Mouse (Mus musculus) gastrocnemius, postnatal 14 days (tissue): ENCODE data around the gene Phlpp1. TPM values are rescaled to one million over a fixed set of nuclear protein-coding genes. Genes with fewer than 3 reads are reported as not detected.
A peak's percentile ranks its signal among the peaks of the same experiment; 100 is the strongest.

Experiments used
- DNase-seq: peaks from one replicate; pipeline ENCODE4 v3.0.0; 2021; ENCODE audit warnings: mixed read lengths
- intact Hi-C: fragments of 180-260 bp; cut with DNase I; formaldehyde crosslinking; loops from one replicate; pipeline ENCODE4 v1.15.1; 2025; ENCODE audit warnings: low total_unique reads
- total RNA-seq, 2 experiments: library from RNA; stranded (reverse); gene quantifications; 2 replicates each; pipeline ENCODE4 v1.2.3; 2021

Phlpp1 gene
- total RNA-seq, 2 experiments from 2014 or later = 7.1 to 8.5 TPM

DNA sequence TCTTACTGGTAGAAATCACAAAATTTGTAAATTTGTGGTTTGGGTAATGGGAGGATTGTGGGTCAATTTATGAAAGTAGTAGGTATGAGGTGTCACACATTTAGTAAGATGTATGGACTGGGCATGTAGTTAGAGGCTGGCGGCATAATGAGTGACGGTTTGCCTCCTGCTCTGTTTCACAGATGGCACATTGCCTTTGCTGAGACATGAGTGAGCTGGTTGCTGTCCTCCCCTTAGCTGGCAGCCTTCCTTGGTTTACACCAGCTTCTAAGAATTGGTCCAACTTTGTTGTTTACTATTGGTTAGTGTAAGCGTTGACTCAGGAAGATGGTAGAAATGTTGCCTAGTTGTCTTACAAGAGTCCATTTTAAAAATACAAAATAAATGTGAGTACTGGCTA lies 17.2 kb downstream of the Phlpp1 start:
- no peak for DNase-seq
- intact Hi-C loops = no loop called here

DNA sequence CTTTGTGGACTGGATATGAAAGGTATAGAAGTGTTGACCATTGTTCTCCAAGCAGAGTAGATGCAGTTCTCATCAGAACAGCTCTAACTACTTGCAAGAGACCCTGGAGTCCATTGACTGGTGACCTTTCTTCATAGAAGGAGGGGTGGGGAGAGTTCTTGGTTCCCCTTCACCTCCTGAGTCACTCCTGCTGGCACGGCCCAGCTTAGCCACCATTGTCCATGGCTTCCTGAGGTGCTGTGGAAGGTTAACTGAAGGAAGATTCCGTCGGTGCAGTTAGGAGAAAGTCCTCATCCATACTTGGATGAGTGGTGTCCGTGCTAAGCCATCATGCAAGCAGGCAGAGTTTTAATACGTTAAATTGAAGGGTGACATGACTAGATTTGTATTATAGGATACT lies 17.8 kb downstream of the Phlpp1 start:
- DNase-seq = no peak
- intact Hi-C loops = no loop called here

DNA sequence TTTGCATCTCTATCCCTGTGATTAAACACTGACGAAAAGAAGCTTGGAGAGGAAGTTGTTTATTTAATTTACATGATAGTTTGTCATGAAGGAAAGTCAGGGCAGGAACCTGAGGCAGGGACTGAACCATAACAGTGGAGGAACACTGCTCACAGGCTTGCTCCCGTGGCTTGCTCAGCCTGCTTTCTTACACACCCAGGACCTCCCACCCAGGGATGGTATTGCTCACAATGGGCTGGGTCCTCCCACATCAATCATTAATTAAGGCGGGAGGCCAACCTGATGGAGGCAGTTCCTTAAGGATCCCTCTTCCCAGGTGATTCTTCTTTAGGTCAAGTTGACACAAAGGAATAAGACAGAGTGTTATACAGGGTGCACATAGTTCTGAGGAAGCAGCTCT lies 19.1 kb downstream of the Phlpp1 start:
- intact Hi-C loops = no loop called here
- no peak for DNase-seq

DNA sequence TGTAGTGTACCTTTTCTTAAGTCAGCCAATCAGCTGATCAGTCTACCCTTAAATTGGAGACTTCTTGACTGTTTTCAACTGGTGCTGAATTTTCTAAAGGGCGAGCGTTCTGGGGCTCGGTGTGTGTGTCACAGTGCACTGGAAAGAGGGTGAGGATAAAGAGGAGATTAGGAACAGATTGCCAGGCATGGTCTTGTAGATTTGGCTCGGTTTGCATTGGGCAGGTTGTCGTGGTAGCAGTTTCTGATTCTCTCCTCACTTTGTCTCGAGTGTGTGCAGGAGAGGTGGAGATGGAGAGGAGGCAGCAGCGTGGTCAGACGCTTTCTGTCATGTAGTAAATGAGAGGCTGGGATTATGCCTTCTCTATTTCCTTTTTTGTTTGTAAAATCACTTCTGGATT lies 20.3 kb downstream of the Phlpp1 start:
- intact Hi-C loops = no loop called here
- DNase-seq = no peak

DNA sequence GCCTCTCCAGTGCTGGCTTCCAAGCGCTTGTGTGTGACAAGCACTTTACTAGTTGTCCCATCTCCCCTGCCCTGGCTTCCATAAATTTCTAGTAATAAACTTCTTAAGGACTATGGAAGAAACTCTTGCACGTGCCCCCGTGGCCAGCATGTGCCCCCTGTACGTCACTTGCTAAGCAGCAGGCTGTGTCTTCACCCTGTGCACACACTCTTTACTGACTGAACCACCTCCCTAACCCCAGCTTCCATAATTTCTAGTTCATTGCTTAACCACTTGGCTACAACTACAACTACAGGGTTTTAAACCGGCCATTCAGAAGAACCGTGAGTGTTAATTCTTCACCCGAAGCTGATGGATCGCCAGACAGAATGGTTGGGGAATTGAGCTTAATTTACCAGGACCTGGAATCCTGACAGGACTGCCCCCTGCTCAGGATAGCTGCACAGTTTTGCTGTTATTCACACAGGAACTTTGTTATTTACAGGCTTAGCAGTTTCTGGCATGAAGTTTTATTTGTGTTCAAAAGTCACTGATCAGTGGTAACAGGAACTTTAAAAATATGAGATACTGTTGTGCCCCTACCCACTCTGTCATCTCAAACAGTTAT lies 21.4 kb downstream of the Phlpp1 start:
- DNase-seq = no peak
- intact Hi-C loops = no loop called here

DNA sequence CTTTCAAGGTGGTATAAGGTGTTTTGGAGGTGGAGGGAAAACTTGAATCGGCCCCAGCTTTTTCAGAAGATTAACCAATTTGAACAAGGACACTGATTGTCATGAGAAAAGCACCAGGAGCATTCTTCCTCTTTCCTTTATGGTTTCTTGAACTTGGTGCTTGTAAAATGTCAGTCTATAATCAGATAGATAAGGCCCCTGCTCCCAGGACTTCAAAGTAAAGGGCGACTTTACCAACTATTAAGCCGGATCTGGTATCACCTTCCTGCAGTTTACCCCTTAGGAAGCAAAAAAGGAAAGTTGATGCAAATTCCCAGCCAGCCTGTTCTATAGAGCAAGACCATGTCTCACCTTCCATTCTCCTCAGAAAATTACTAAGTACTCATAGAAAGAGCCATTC lies 21.9 kb downstream of the Phlpp1 start:
- intact Hi-C loops = no loop called here
- no peak for DNase-seq

DNA sequence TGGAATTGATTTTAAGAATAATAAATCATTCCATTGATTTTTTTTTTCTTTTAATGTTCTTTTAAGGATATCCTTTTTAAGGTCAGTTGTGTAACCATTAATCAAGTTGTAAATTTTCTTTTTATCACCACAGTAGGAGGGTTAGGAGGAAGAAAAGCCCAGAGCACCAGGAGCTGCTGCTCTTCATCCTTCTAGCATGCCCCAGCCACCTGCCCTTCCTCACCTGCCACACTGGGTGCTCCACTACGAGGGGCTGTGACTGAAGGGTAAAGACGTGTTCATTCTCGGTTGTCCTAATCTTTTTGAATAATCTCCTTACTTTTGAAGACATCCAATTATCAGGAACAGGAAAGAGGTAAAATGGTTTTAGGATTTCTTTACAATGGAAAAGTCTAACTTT lies 22.7 kb downstream of the Phlpp1 start:
- intact Hi-C loops = no loop called here
- no peak for DNase-seq

DNA sequence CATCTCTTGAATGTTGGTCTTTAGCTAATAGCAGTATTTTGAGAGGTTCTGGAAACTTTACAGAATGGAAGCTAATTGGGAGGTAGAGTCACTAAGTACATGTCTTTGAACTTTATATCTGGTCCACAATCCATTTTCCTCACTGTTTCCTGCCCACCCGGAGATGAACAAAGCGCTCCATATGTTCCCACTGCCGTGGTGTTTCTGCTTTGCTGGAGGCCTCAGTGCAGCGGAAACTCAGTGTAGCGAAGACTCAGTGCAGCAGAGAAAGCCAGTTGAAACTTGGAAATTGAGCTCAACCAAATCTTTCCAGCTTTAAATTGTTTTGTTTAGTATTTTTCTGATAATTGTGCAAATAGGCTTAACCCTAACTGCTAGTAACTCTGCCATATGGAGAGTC lies 26.4 kb downstream of the Phlpp1 start:
- intact Hi-C loops = no loop called here
- DNase-seq = no peak

DNA sequence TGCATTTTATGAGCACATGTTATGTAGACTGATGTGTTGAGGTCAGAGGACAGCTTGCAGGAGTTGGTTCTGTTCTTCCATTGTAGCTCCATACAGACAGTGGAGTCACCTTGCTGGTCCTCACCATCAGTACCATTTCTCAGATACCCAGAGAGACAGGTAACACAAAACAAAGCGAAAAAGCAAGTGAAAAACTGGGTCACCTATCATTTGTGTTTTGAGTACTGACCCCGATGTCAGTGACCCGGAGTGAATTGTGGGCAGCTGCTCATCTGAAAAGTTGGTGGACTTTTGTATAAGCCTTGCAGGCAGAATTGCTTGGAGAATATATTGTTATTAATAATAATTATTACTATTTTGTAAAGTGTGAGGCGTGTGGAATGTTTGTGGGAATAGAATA lies 27.6 kb downstream of the Phlpp1 start:
- no peak for DNase-seq
- intact Hi-C loops = no loop called here

DNA sequence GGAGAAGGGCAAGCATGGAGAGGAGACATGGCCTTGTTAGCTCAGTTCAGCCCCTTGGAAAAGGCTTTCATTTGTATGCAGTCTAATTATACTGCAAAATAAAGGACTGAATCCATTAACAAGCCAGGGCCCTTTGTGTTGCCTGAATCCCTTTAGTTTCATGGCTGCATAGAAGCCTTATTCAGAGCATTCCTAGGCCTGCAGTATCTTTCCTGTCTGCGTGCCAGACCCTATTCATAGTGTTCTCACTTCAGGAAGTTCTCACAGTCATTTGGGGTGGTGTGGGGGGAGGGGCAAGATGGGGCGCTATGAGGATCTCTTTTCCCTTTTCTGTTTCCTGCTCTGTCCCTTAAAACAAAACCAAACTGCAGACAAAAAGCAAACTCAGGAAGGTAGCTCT lies 28.1 kb downstream of the Phlpp1 start:
- intact Hi-C loops = no loop called here
- DNase-seq = peak; percentile 42

DNA sequence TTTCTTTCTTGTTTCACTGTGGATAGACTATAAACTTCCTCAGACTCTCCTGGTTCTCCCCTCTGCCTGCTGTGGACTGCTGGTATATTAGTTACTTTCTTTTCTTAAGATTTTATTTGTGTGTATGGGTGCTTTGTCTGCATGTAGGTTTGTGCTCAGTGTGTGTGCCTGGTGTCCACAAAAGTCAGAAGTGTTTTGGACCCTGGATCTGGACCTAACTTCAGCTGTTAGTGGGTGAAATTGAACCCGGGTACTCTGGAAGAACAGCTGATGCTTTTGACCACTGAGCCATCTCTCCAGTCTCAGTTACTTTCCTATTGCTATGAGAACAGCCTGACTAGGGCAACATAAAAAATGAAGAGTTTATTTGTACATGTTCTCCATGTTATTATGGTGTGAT lies 29.5 kb downstream of the Phlpp1 start:
- intact Hi-C loops = no loop called here

DNA sequence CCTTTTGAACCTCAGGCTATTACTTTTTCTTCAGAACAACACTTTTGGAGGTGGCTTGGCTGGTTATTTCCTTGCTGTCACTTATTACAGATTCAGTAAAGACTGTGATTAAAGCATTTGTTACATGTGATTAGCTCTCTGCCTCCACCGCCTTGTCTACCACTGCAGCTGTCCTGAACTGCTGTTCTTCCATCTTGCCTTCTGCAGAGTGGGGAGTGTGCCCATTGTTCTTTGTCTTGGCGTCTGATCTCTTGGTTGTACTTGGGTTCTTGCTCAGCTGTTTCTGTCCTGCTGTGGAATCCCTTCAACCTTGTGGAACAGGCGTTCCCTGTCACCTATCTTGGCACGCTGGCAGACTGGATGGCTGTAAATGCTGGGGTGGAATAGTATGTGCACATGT lies 30.4 kb downstream of the Phlpp1 start:
- intact Hi-C loops = no loop called here
- DNase-seq = no peak

More for the DNA sequence above, 29.5 kb downstream of the Phlpp1 start:
- DNase-seq = no peak

DNA sequence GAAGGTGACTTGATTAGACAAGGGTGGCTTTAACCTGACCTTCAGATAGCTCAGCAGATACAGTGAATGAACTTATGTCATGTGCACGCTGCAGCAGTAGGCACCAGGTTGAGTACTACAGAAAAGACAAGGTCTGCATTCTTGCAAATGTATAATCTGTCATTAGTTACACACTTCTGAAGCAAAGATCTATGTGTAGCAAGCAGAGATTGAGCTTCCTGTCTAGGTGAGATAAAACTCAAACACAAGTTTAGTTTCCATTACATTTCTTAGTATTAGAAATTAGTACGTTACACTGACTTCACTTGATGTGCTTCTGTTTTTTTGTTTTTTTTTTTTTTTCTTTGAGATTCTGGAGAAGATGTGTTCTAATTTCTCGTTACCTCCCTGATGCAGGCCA lies 32.4 kb downstream of the Phlpp1 start:
- no peak for DNase-seq
- intact Hi-C loops = no loop called here

DNA sequence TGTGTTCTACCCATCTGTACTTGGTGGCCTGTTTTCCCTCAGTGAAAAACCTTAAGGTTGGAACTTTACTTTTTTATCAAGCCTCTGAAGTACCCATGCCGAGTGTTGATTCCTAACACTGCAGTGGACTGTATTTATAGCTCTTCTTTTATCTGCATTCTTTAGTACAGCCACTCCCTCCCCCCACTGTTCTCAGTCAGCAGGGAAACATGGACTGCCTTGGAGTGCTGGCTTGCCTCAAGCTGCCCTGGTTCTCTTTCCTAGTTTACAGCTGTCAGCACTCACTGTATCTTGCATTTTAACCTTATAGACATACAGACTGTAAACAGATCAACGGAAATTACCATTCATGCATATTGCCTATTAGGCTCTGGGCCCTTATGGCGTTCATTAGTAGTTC lies 32.8 kb downstream of the Phlpp1 start:
- no peak for DNase-seq
- intact Hi-C loops = no loop called here

DNA sequence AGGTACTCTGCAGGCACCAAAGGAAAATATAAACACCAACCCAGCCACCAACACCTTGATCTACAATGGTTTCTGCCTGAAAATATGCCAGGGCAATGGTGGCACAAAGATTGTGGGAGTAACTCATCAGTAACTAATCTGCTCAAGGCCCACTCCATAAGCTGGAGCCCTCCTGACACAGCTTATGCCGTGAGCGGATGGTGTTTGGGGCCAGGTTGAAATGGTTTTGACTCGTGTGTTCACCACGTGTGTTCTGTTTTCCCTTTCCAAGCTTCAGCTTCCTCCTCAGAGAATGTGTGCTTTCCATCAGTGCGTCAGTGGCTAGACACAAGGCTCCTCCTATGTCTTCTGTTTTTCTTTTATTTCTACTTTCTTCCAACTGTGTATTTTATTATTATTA lies 37.0 kb downstream of the Phlpp1 start:
- intact Hi-C loops = no loop called here
- DNase-seq = no peak

DNA sequence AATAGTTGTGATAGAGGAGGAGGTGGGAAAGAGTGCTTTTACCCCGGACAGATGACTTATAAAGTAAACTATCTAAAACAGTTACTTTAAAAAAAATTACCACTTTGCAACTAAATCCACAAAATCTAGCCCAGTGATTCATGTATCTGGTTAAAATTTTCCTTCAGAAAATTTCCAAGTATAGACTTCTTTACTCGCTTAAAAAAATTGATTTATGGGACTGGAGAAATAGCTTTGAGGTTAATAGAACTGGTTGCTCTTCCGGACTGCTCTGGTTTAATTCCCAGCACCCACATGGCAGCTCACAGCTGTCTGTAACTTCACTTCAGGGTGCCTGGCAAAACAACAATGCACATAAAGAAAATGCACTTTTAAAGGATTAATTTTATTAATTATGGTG lies 38.9 kb downstream of the Phlpp1 start:
- DNase-seq = no peak
- intact Hi-C loops = no loop called here

DNA sequence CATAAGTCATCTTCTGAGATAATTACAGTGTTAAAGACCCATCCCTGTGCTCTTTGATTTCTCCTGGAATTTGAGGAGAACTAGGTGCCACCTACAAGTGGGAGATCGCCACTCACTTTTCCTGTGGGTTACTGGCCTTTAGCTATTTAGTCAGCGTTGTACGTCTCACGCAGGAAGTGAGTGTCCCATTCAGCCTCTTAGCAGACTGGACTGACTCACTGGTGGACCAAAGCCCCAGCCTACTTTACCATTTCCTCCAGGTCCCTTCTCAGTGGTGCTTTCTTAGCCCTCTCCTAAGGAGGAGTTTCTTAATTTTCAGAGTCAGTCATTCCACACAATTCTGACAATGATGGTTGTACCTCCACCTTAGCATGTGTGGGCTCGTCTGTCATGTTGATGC lies 39.6 kb downstream of the Phlpp1 start:
- DNase-seq = no peak
- intact Hi-C loops = no loop called here

DNA sequence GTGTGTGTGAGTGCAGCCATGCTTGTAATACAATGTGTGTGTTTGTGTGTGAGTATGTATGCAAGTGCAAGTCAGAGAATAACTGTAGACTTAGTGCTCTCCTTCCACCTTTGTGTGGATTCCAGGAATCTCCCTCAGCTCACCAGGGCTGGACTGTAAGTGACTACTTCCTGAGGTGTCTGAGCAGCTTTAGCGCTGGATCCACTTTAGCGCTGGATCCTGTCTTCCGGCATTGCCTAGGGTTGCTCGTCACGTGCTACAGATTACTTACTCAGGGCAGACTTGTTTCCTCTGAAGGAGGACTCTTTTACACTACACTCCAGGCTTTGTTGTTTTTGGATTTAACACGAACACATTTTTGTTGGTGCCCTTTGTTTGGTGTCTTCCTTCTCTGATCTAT lies 48.9 kb downstream of the Phlpp1 start:
- no peak for DNase-seq
- intact Hi-C loops = no loop called here

DNA sequence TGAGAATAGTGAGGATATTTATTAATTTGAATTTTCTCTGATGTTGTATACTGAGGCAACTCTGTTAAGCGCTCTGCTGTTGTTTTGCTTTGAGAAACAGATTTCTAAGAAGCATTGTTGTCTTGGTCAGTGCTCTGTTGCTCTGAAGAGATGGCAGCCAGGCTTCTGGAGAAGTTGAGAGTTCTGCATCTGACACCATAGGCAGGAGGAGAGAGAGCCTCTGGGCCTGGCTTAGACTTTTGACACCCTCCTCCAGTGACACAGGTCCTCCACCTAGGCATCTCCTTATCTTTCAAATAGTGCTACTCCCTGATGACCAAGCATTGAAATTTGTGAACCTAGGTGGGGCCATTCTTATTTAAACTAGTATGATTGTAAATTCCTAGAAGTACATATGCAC lies 49.8 kb downstream of the Phlpp1 start:
- no peak for DNase-seq
- intact Hi-C loops = no loop called here

DNA sequence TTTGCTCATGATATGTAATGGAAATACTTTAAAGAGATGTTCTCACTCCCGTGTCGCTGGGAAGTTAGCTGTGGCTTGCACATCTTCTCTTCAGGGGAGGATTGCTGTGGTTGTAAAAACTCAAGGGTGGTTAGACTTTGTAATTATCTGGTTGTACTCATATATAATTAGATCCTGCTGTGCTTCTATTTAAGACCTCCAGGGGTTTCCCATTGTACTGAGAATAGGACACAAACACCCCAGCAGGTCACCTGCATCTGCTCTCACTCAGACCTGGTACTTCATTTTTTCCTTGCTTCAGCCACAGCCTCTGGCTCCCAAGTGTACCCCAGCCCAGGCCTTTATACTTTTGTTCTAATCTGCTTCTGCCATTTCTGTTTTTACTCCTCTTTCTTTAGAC lies 50.4 kb downstream of the Phlpp1 start:
- no peak for DNase-seq
- intact Hi-C loops = no loop called here

DNA sequence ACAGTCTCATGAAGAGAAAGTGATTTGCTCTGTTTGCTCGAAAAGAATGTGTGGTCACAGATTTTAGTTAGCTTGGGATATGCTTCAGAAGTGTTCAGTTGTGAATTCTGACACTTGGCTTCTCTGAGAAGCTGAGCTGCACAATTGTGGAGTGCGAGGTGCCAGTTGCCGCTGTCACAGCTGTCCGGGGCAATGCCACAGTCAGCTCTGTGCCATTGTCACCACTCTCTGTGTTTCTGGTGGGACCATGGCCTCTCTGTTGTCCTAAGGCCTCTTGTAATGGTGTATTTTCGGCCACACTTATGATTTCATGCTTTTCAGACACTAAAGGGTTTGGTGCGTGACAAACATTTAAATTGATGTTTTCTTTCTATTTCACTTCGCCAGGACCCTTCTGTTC lies 55.1 kb downstream of the Phlpp1 start:
- DNase-seq = no peak
- intact Hi-C loops = no loop called here

DNA sequence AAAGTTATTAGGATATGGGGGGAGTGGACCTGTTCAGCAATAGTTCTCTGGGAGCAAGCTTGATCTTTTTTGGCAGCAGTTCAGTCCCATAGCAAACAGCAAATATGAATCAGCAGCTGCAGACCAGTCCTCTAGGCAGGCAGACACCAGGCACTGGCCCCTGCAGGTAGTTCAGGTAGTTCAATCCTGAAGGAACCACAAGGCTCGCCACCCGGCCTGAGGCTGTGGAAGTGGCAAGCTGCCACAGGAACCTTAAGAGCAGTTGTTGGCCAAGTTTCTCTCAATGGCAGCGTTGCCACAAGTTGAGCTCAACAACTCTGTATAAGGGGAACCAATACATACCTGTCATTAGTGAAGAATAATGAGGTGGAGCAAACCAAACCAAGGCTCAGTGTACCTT lies 58.8 kb downstream of the Phlpp1 start:
- DNase-seq = no peak

More for the DNA sequence above, 58.8 kb downstream of the Phlpp1 start:
- intact Hi-C loops = no loop called here
